In the genomic region with DNA sequence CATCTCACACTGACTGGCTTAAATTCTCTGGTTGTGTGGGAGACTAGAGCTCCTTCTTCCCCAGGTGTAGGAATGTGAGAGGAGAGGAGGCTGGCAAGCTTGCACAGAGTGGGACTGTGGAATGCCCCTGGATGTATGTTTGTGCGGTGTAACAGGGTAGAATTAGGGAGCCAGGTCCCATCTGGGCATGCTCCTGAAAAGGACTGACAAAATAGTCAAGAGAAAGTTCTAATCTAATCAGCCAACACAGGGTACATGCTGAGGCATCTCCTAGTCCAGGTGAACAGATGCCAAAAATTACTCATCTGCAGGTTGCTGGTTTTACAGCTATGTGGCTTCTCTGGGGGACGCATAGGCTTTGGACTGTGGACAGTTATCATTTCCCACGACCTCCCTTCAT, we compare ENCODE assay signal across 11 mouse cellular contexts. TPM values are rescaled to one million over a fixed set of nuclear protein-coding genes. Genes with fewer than 3 reads are reported as not detected.
A peak's percentile ranks its signal among the peaks of the same experiment; 100 is the strongest.
DNase-seq lines count a peak whose midpoint lies in the region; ATAC-seq and TF ChIP-seq lines count a peak whose summit lies in the region.
"Had no signal": no experiment of that assay in that cellular context is flagged by ENCODE, and none has a peak within 500 bp of the region (broad histone marks: within the 10 kb centered on the region; RNA-seq: fewer than 3 reads in every experiment).

No protein-coding gene starts in this region.

- H3K4me1 ChIP-seq in forebrain, embryonic 10.5 days: peaks cover 20% of the 10 kb centered on the region
- peaks cover 4% of the 10 kb centered on the region; the same call in 1 of the 2 replicates for H3K4me1 ChIP-seq in forebrain, embryonic 11.5 days (replicated peaks; ENCODE audit: control insufficient read depth, insufficient read depth, low read length)
- H3K4me1 ChIP-seq in lung, embryonic 15.5 days: peaks cover 9% of the 10 kb centered on the region; the same call in 1 of the 2 replicates
- H3K4me1 ChIP-seq in limb, embryonic 13.5 days: peaks cover 15% of the 10 kb centered on the region
- no peaks in the 10 kb centered on the region for H3K4me1 ChIP-seq in stomach, postnatal 0 days (replicated peaks; ENCODE audit: control insufficient read depth, insufficient read depth)

- TF ChIP-seq EP300 in stomach, postnatal 0 days (optimal IDR thresholded peaks at IDR 0.05): no peak

- H3K9me3 ChIP-seq in forebrain, embryonic 10.5 days: no peaks in the 10 kb centered on the region
- no peaks in the 10 kb centered on the region for H3K9me3 ChIP-seq in forebrain, embryonic 11.5 days (ENCODE audit: control insufficient read depth, low read length)
- H3K9me3 ChIP-seq in lung, embryonic 15.5 days: no peaks in the 10 kb centered on the region
- 0 out of 2 replicates have a peak, but pooled peaks cover 3% of the 10 kb centered on the region for H3K9me3 ChIP-seq in limb, embryonic 13.5 days
- no peaks in the 10 kb centered on the region for H3K9me3 ChIP-seq in stomach, postnatal 0 days (ENCODE audit: control insufficient read depth, low read length)

- no peak for ATAC-seq in forebrain, embryonic 11.5 days (replicated peaks; ENCODE audit: low FRiP score)
- no peak for ATAC-seq in lung, embryonic 15.5 days (ENCODE audit: borderline replicate concordance, extremely low read depth, low FRiP score, low TSS enrichment)
- ATAC-seq in limb, embryonic 13.5 days (ENCODE audit: low FRiP score, low read depth): no peak
- ATAC-seq in stomach, postnatal 0 days (ENCODE audit: low FRiP score, low TSS enrichment): no peak
- ATAC-seq in CD4-positive, CD25-positive, alpha-beta regulatory T cell, adult 4 months: no peak
- ATAC-seq: Patski had no signal

- H3K27me3 ChIP-seq in forebrain, embryonic 10.5 days (ENCODE audit: poor library complexity, severe bottlenecking): no peaks in the 10 kb centered on the region
- H3K27me3 ChIP-seq in forebrain, embryonic 11.5 days (ENCODE audit: control insufficient read depth, insufficient read depth, low read length): no peaks in the 10 kb centered on the region
- no peaks in the 10 kb centered on the region for H3K27me3 ChIP-seq in lung, embryonic 15.5 days
- H3K27me3 ChIP-seq in limb, embryonic 13.5 days: no peaks in the 10 kb centered on the region
- H3K27me3 ChIP-seq in stomach, postnatal 0 days (ENCODE audit: control insufficient read depth, insufficient read depth, low read length): no peaks in the 10 kb centered on the region

- peaks cover 23% of the 10 kb centered on the region for H3K36me3 ChIP-seq in forebrain, embryonic 10.5 days (replicated peaks)
- H3K36me3 ChIP-seq in forebrain, embryonic 11.5 days (ENCODE audit: control insufficient read depth, insufficient read depth, low read length): no peaks in the 10 kb centered on the region
- H3K36me3 ChIP-seq in lung, embryonic 15.5 days: no peaks in the 10 kb centered on the region
- peaks cover 11% of the 10 kb centered on the region; the same call in 1 of the 2 replicates for H3K36me3 ChIP-seq in limb, embryonic 13.5 days
- H3K36me3 ChIP-seq in stomach, postnatal 0 days (ENCODE audit: control insufficient read depth, insufficient read depth, low read length): no peaks in the 10 kb centered on the region

- no peak overlapping the region for H3K4me2 ChIP-seq in forebrain, embryonic 11.5 days (ENCODE audit: low read depth, low read length, severe bottlenecking)
- H3K4me2 ChIP-seq in lung, embryonic 15.5 days: 0 out of 2 replicates have a peak overlapping the region, but pooled peaks have one; percentile 82
- peak overlapping the region; percentile 79 for H3K4me2 ChIP-seq in limb, embryonic 13.5 days (replicated peaks)
- H3K4me2 ChIP-seq in stomach, postnatal 0 days (replicated peaks; ENCODE audit: low read depth): no peak overlapping the region

- H3K4me3 ChIP-seq in forebrain, embryonic 10.5 days: peak overlapping the region; percentile 56
- H3K4me3 ChIP-seq in forebrain, embryonic 11.5 days (ENCODE audit: low read depth, low read length): no peak overlapping the region
- H3K4me3 ChIP-seq in lung, embryonic 15.5 days: no peak overlapping the region
- no peak overlapping the region for H3K4me3 ChIP-seq in limb, embryonic 13.5 days
- H3K4me3 ChIP-seq in stomach, postnatal 0 days (ENCODE audit: low read depth, low read length): no peak overlapping the region

- peak overlapping the region; percentile 92; the same call in 1 of the 2 replicates for H3K27ac ChIP-seq in forebrain, embryonic 10.5 days
- no peak overlapping the region for H3K27ac ChIP-seq in forebrain, embryonic 11.5 days (ENCODE audit: low read depth, low read length)
- H3K27ac ChIP-seq in lung, embryonic 15.5 days: peak overlapping the region; percentile 99; the same call in 1 of the 2 replicates
- H3K27ac ChIP-seq in limb, embryonic 13.5 days: peak overlapping the region; percentile 93; the same call in 1 of the 2 replicates
- H3K27ac ChIP-seq in stomach, postnatal 0 days (replicated peaks): peak overlapping the region; percentile 91
- H3K27ac ChIP-seq: macrophage had no signal

- no peak for DNase-seq in forebrain, embryonic 10.5 days (ENCODE audit: extremely low spot score, low spot score)
- no peak for DNase-seq in forebrain, embryonic 11.5 days (ENCODE audit: low spot score)
- no peak for DNase-seq in lung, postnatal 36 days
- no peak for DNase-seq in stomach, postnatal 0 days (ENCODE audit: low spot score)
- DNase-seq in spleen, adult 18-20 months: no peak
- DNase-seq: kidney, adult 18-20 months had no signal

- 93% methylated on average over 3 of the region's 3 CpGs for WGBS in forebrain, embryonic 10.5 days
- 95% methylated on average over 3 of the region's 3 CpGs for WGBS in forebrain, embryonic 11.5 days
- 87% methylated on average over 3 of the region's 3 CpGs for WGBS in lung, embryonic 15.5 days
- 84% methylated on average over 3 of the region's 3 CpGs for whole genome bisulfite sequencing in limb, embryonic 13.5 days
- 78% methylated on average over 3 of the region's 3 CpGs for WGBS in stomach, postnatal 0 days

- H3K9ac ChIP-seq in forebrain, embryonic 11.5 days (ENCODE audit: low read length): no peak overlapping the region
- H3K9ac ChIP-seq in lung, embryonic 15.5 days: no peak overlapping the region
- H3K9ac ChIP-seq in limb, embryonic 13.5 days: no peak overlapping the region
- H3K9ac ChIP-seq in stomach, postnatal 0 days (ENCODE audit: low read length): no peak overlapping the region

- no peak for TF ChIP-seq CTCF in stomach, postnatal 0 days (IDR thresholded peaks at IDR 0.05; ENCODE audit: low read depth)

RNA-seq across cellular contexts. Expression of a gene that starts 1.4 kb away (rescaled TPM):
- polyA plus RNA-seq in forebrain, embryonic 10.5 days (2016; fragmentation: Nextera tagmentation; extraction: Ambion mirVana): 15.2 and 16.5 TPM in 2 replicates
- 12.6 and 13.7 TPM in 2 replicates for polyA plus RNA-seq in forebrain, embryonic 11.5 days (2014; fragmentation: Nextera tagmentation; extraction: Ambion mirVana)
- polyA plus RNA-seq in lung, embryonic 15.5 days (2015; fragmentation: Nextera tagmentation; extraction: Ambion mirVana): 6.0 and 7.3 TPM in 2 replicates
- polyA plus RNA-seq in limb, embryonic 13.5 days (2015; fragmentation: Nextera tagmentation; extraction: Ambion mirVana): 6.9 and 11.6 TPM in 2 replicates
- polyA plus RNA-seq in stomach, postnatal 0 days (2015; fragmentation: Nextera tagmentation; extraction: Ambion mirVana): 3.9 and 5.6 TPM in 2 replicates
- 10 to 100 TPM; 33.3 to 54.7 TPM for polyA plus RNA-seq in CD4-positive, CD25-positive, alpha-beta regulatory T cell, adult 4 months (2017; shearing (Covaris generic))

RNA-seq across cellular contexts. Expression of a gene that starts 16.6 kb away (rescaled TPM):
- polyA plus RNA-seq in forebrain, embryonic 10.5 days (2016; fragmentation: Nextera tagmentation; extraction: Ambion mirVana): 0.30 and 0.41 TPM in 2 replicates
- 0.60 and 0.84 TPM in 2 replicates for polyA plus RNA-seq in forebrain, embryonic 11.5 days (2014; fragmentation: Nextera tagmentation; extraction: Ambion mirVana)
- 76.6 and 84.0 TPM in 2 replicates for polyA plus RNA-seq in lung, embryonic 15.5 days (2015; fragmentation: Nextera tagmentation; extraction: Ambion mirVana)
- polyA plus RNA-seq in limb, embryonic 13.5 days (2015; fragmentation: Nextera tagmentation; extraction: Ambion mirVana): 10.3 and 10.9 TPM in 2 replicates
- 273 and 283 TPM in 2 replicates for polyA plus RNA-seq in stomach, postnatal 0 days (2015; fragmentation: Nextera tagmentation; extraction: Ambion mirVana)
- polyA plus RNA-seq in CD4-positive, CD25-positive, alpha-beta regulatory T cell, adult 4 months (2017; shearing (Covaris generic)): under 1 TPM in 1 of 2 experiments, not detected in 1; 0.55 TPM
- polyA plus RNA-seq: macrophage had no signal

RNA-seq across cellular contexts. Expression of a gene that starts 18.5 kb away (rescaled TPM):
- 43.4 and 44.0 TPM in 2 replicates for polyA plus RNA-seq in forebrain, embryonic 10.5 days (2016; fragmentation: Nextera tagmentation; extraction: Ambion mirVana)
- polyA plus RNA-seq in forebrain, embryonic 11.5 days (2014; fragmentation: Nextera tagmentation; extraction: Ambion mirVana): 52.5 and 56.6 TPM in 2 replicates
- 9.4 and 11.7 TPM in 2 replicates for polyA plus RNA-seq in lung, embryonic 15.5 days (2015; fragmentation: Nextera tagmentation; extraction: Ambion mirVana)
- polyA plus RNA-seq in limb, embryonic 13.5 days (2015; fragmentation: Nextera tagmentation; extraction: Ambion mirVana): 9.2 and 9.3 TPM in 2 replicates
- polyA plus RNA-seq in stomach, postnatal 0 days (2015; fragmentation: Nextera tagmentation; extraction: Ambion mirVana): 22.1 and 23.0 TPM in 2 replicates
- polyA plus RNA-seq in CD4-positive, CD25-positive, alpha-beta regulatory T cell, adult 4 months (2017; shearing (Covaris generic)): not detected
- polyA plus RNA-seq: macrophage had no signal

RNA-seq across cellular contexts. Expression of a gene that starts 33.5 kb away (rescaled TPM):
- polyA plus RNA-seq in forebrain, embryonic 10.5 days (2016; fragmentation: Nextera tagmentation; extraction: Ambion mirVana): not detected in 2 replicates
- not detected in 2 replicates for polyA plus RNA-seq in forebrain, embryonic 11.5 days (2014; fragmentation: Nextera tagmentation; extraction: Ambion mirVana)
- polyA plus RNA-seq in lung, embryonic 15.5 days (2015; fragmentation: Nextera tagmentation; extraction: Ambion mirVana): not detected in 2 replicates
- polyA plus RNA-seq in limb, embryonic 13.5 days (2015; fragmentation: Nextera tagmentation; extraction: Ambion mirVana): not detected in 2 replicates
- not detected in 2 replicates for polyA plus RNA-seq in stomach, postnatal 0 days (2015; fragmentation: Nextera tagmentation; extraction: Ambion mirVana)
- polyA plus RNA-seq in CD4-positive, CD25-positive, alpha-beta regulatory T cell, adult 4 months (2017; shearing (Covaris generic)): not detected
- polyA plus RNA-seq: macrophage, Patski had no signal

RNA-seq across cellular contexts. Expression of a gene that starts 37.7 kb away (rescaled TPM):
- 53.1 and 56.8 TPM in 2 replicates for polyA plus RNA-seq in forebrain, embryonic 10.5 days (2016; fragmentation: Nextera tagmentation; extraction: Ambion mirVana)
- 50.2 and 50.6 TPM in 2 replicates for polyA plus RNA-seq in forebrain, embryonic 11.5 days (2014; fragmentation: Nextera tagmentation; extraction: Ambion mirVana)
- 28.1 and 30.9 TPM in 2 replicates for polyA plus RNA-seq in lung, embryonic 15.5 days (2015; fragmentation: Nextera tagmentation; extraction: Ambion mirVana)
- polyA plus RNA-seq in limb, embryonic 13.5 days (2015; fragmentation: Nextera tagmentation; extraction: Ambion mirVana): 30.7 and 34.1 TPM in 2 replicates
- polyA plus RNA-seq in stomach, postnatal 0 days (2015; fragmentation: Nextera tagmentation; extraction: Ambion mirVana): 11.6 and 12.9 TPM in 2 replicates
- 1 to 10 TPM in 1 of 2 experiments, under 1 TPM in 1; 1.00 to 1.9 TPM for polyA plus RNA-seq in CD4-positive, CD25-positive, alpha-beta regulatory T cell, adult 4 months (2017; shearing (Covaris generic))

Comparison
In these comparisons a context has a peak if more than half of its experiments do, and no peak if none do; other contexts are left out.
1. H3K4me2 ChIP-seq: peak in lung, embryonic 15.5 days (single experiment) and limb, embryonic 13.5 days (single experiment); none in forebrain, embryonic 11.5 days (single experiment) and stomach, postnatal 0 days (single experiment).